Mouse (Mus musculus) c-Kit-negative CD71-positive TER-119-positive erythroid progenitor cells, embryonic 14.5 days (primary cell): ENCODE data around the gene Klf4.

Source experiments
- DNase-seq: peaks from one replicate; pipeline ENCODE4 v3.0.0-alpha.2; 2013; ENCODE audit warnings: low read depth, low spot score

Gene Klf4

GRCm38 (mm10) chr4:55532407-55533195, at the start of gene Klf4:
Klf4 (minus strand) TSS chr4:55532466.
- no peak for DNase-seq

GRCm38 (mm10) chr4:55571432-55571831, 39.2 kb upstream of the Klf4 start:
- no peak for DNase-seq

GRCm38 (mm10) chr4:55567986-55568385, 35.7 kb upstream of the Klf4 start:
- no peak for DNase-seq

- no peak for DNase-seq
Measured at GRCm38 (mm10) chr4:55567575-55567974, 35.3 kb upstream of the Klf4 start.

GRCm38 (mm10) chr4:55564317-55564716, 32.1 kb upstream of the Klf4 start:
- DNase-seq, result no peak

- DNase-seq, result no peak
Measured at GRCm38 (mm10) chr4:55563050-55563449, 30.8 kb upstream of the Klf4 start.

GRCm38 (mm10) chr4:55562062-55562461, 29.8 kb upstream of the Klf4 start:
- no peak for DNase-seq

GRCm38 (mm10) chr4:55546869-55547268, 14.6 kb upstream of the Klf4 start:
- DNase-seq, result no peak

- DNase-seq, result no peak
Measured at GRCm38 (mm10) chr4:55542753-55543152, 10.5 kb upstream of the Klf4 start.

- no peak for DNase-seq
Measured at GRCm38 (mm10) chr4:55541654-55542053, 9.4 kb upstream of the Klf4 start.

GRCm38 (mm10) chr4:55541221-55541620, 9.0 kb upstream of the Klf4 start:
- no peak for DNase-seq

GRCm38 (mm10) chr4:55535012-55535411, 2.7 kb upstream of the Klf4 start:
- DNase-seq, result no peak

- DNase-seq, result no peak
Measured at GRCm38 (mm10) chr4:55534510-55534909, 2.2 kb upstream of the Klf4 start.

GRCm38 (mm10) chr4:55533803-55534254, 1.6 kb upstream of the Klf4 start:
- DNase-seq, result no peak

- no peak for DNase-seq
Measured at GRCm38 (mm10) chr4:55533196-55533802, 1.0 kb upstream of the Klf4 start.

GRCm38 (mm10) chr4:55531856-55532406, 335 bp downstream of the Klf4 start:
- DNase-seq, result no peak

- no peak for DNase-seq
Measured at GRCm38 (mm10) chr4:55531096-55531855, 990 bp downstream of the Klf4 start.

- DNase-seq, result no peak
Measured at GRCm38 (mm10) chr4:55530731-55531095, 1.6 kb downstream of the Klf4 start.

GRCm38 (mm10) chr4:55530236-55530635, 2.0 kb downstream of the Klf4 start:
- DNase-seq, result no peak

GRCm38 (mm10) chr4:55528404-55528803, 3.9 kb downstream of the Klf4 start:
- DNase-seq, result no peak

- no peak for DNase-seq
Measured at GRCm38 (mm10) chr4:55527931-55528330, 4.3 kb downstream of the Klf4 start.
